Mouse (Mus musculus) frontal cortex, adult (tissue): ENCODE measurements at regions not wholly inside any gene's neighbourhood (a gene's known extent, or its start where the extent isn't known, plus 50 kb on each side); places are given as distances from the start of the nearest gene placed in this dataset.
A peak's percentile ranks its signal among the peaks of the same experiment; 100 is the strongest.

Experiments used
- ATAC-seq: cut with Nextera tagmentation; 2 replicates; pipeline ENCODE4 v1.9.2; 2017; ENCODE audit warnings: mild to moderate bottlenecking, moderate library complexity, mixed read lengths; ENCODE audit not compliant: low TSS enrichment

GRCm38 (mm10) chr9:100404426-100404825, 82.2 kb downstream of the Il20rb start:
- ATAC-seq: no peak

DNA sequence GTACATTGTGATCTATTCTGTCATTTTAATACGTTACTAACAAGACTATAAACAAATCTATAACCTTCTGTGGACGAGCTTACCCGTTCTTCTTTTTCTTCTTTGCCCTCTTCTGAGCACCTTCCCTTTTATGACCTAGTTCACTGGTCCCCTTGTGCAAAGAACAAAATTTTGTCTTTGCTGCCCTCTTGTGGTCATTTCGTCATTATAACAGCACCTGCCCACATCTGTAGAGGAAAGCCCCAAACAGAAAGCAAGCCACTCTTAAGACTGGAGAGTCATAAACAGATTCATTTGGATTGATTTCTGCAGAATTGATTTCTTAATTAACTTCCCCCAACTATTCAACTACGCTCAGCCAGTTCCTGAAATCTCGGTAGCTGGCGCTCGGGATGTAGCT, 86.2 kb downstream of the Il20rb start:
- ATAC-seq: peak; percentile 90

- ATAC-seq: no peak
Measured at GRCm38 (mm10) chr9:100396340-100396910, 90.2 kb downstream of the Il20rb start.

DNA sequence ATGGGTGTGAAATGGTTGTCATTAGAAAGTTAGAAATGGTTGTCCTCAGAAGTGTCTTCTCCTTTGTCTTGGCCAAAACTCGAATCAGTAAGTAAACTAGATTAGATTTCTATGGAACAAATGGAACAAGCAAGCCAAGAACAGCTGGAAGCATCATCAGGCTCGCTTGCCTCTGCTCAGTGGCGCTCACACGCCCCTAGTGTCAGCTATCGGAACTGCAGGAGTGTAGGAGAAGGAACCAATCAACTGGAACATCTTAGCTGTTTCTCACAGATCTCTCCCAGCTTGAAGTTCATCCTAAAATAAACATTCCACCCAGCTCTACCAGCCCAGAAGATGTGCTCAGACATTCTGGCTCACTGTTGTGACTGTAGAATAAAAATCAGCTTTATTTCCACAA, 90.9 kb downstream of the Il20rb start:
- ATAC-seq: peak; percentile 78

GRCm38 (mm10) chr9:100394632-100395031, 92.0 kb downstream of the Il20rb start:
- no peak for ATAC-seq

DNA sequence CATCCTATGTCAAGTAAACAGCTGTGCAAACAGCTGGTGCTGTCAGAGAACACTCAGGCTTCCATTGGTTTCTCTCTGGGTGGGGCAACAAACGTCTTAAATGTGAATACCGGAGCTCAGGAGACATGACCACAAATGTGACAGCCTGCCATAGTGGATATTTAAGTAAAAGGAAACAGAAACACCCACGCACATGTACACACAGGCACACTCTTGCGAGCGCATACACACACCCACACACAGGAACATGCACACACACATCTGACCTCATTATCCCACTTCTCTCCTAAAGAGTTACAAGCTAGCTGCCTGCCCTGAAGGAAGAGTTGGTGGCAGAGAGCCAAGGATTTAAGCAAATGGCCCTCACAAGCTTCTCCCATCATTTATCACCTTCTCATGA, 92.4 kb downstream of the Il20rb start:
- no peak for ATAC-seq

DNA sequence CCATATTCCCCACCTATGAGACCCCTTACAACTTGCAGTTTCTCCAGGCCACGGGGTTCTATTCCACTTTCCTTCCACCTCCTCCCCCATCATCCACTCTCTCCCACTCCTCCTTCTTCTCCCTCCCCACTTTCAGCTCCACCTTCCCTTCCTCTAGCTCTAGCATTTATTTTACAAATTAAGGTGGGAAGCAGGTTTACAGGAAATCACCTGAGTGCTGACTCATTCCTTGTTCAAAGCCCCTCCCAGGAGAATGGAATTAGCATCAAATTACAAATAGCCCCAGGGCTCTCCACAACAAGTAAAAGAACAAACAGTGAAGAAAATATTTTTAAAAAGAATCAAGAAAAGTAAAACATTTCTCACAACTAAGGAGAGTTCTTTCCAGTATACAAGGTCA, 94.3 kb downstream of the Il20rb start:
- no peak for ATAC-seq

- ATAC-seq: no peak
Measured at GRCm38 (mm10) chr9:100391566-100392213, 94.9 kb downstream of the Il20rb start.

GRCm38 (mm10) chr9:100388393-100388792, 98.2 kb downstream of the Il20rb start:
- ATAC-seq: no peak

GRCm38 (mm10) chr9:100387171-100387685, 99.4 kb downstream of the Il20rb start:
- no peak for ATAC-seq

GRCm38 (mm10) chr9:100382492-100382891, 104.1 kb downstream of the Il20rb start:
- ATAC-seq: 0 out of 2 replicates have a peak, but pooled peaks have one; percentile 34

DNA sequence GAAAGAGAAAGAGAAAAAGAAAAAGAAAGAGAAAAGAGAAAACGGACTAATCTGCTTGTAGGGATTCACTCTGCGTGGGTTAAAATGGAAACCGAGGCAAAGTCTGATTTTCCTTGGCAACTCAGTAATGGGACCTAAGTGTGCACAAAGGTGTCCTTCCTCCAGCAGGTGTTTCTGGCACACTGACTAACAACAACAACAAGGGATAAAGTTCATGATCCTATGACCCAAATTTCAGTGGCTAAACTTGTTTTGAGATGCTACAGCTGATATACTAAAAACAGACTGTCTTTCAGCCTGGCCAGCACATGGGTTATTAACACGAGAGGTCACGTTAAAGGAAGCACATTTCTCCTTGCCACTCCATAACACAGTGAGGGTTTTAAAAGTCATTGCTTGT, 116.7 kb downstream of the Il20rb start:
- no peak for ATAC-seq

GRCm38 (mm10) chr9:100366816-100367215, 119.8 kb downstream of the Il20rb start:
- ATAC-seq: no peak

- ATAC-seq: peak; percentile 47; the same call in 1 of the 2 replicates
Measured at GRCm38 (mm10) chr9:100359934-100360716, 126.5 kb downstream of the Il20rb start.

GRCm38 (mm10) chr9:100357553-100357952, 129.0 kb downstream of the Il20rb start:
- ATAC-seq: no peak

DNA sequence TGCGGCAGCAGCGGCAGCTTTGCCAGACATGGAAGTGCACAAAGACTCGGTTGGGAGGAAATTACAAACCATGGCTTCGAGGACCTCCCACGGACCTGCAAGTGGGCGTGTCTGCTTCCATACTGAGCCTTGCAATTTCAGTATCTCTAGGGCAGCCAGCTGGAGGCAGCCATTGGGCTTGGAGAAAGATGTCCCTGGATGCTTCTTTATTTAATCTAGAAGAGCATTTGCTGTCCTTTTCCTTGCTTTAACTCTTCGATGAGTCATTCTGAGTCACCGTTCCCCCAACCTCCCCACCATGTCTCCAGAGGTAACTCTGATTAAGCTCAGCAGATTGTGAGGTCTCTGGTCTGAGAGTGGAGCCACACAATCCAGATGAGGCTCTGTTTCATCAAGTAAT, 145.8 kb downstream of the Il20rb start:
- peak; percentile 88 for ATAC-seq

DNA sequence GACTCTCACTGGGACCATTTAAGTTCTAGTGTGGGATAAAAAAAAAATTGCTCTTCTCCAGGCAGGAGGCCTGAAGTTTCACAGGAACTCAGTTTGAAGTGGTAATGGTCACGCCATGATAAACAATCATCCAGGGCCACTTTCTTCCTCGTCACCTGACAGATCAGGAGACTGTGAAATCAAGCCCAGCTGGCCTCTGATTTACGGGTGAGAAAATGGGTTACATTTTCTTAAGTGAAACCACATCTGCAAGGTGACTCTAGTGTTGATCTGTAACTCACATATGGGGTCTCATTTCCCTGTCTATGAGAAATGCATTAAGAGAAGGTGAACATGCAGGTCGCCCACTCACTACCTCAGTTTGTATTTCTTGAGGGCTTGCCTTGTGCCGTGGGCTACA, 178.8 kb downstream of the Il20rb start:
- no peak for ATAC-seq

DNA sequence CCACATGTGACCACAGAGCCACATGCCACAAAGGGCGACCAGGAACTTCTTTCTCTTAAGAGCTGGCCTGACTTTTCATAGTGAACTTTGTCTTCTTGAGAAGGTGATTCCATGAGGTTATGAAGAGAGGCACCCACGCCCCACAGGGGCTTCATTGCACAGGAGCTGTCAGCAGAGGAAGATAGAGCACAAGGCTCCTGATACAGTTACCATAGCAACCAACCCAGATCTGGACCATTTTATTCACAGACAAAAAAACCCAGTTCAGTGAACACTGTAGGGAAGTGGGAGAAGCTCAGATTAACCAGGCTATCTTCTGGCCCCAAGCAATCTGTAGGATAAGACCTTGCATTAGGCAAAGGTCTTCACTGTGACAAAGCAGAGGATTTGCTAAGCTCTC, 179.2 kb downstream of the Il20rb start:
- ATAC-seq: peak; percentile 83

DNA sequence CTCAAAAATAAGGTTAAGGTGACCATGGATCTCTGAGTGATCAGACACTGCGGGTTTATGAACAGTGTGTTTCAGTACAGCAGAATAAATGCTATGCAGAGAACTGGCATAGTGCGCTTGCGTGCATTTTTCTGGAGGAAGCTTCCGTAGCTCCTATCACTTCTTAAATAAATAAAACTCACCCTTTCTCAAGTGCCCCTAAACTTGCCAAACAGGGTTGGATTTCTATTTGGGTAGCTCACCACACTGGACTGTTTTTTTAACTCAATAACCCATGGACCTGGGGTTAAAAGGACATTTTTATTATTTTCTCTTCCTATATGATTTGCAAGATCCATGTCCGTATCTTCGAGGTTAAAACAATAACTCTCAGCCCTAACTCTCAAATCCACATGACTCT, 182.8 kb downstream of the Il20rb start:
- ATAC-seq: no peak

- no peak for ATAC-seq
Measured at GRCm38 (mm10) chr9:100301613-100302012, 185.0 kb downstream of the Il20rb start.

DNA sequence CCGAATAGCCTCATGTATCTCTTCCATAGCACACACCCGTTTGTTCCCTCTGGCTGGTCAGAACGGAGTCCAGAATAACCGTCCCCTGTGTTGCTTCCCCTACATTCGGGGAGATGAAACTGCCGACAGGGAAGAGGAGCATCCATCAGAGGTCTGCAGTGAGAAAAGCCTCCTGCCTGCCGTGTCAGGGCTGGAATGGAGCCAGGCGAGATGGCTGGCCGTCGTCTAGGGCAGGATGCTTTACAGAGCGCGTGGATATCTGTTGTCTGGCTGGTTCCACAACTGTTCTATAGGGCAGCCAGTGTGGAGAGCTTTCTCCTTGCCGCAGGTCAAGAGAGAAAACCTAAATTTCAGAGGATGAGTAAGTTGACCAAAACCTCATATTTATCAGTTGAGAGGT, 209.2 kb downstream of the Il20rb start:
- ATAC-seq: no peak

DNA sequence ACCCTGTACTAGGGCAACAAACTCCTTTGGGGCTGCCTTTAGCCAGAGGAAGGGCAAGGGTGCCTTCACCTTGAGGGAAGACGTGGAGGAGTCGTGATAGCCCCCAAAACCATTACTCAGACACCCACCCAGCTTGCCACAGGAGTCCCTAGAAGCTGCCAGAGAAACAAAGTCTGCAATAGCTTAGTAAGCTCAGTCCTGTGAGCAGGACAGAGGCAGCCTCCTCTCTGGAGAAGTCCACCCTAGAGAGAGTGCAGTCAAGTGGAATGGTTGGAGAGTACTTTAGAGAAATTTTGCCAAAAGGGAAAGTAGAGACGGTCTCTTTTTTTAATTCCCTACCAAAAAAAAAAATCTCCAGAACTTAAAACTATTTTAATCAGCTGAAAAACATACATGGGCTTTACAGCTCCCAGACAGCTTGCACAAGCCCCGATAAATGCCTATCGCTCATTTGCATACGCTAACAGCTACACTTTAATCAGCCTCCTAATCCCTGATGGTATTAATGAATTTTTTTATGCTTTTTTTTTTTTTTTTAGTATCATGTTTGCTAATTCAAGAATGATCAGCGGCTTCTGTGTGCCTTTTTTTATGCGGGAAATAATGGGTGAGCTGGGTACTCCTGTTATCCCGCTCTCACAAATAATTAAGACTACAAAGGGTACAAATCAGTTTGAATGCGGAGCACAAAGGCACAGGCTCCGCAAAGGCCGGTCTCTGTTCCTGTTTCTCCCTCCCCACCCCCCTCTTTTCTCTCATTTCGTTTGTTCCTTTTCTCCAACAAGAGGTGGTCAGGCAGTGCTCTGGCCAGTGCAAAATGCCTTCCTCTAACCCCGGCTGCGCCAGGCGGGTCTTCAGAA, 219.8 kb downstream of the Il20rb start:
- no peak for ATAC-seq
